Mouse (Mus musculus): Measurements from ENCODE around the gene Rgl2. TPM values are rescaled to one million over a fixed set of nuclear protein-coding genes. Genes with fewer than 3 reads are reported as not detected.

Gene Rgl2
- polyA plus RNA-seq, 1 experiment = 528 TPM

DNA sequence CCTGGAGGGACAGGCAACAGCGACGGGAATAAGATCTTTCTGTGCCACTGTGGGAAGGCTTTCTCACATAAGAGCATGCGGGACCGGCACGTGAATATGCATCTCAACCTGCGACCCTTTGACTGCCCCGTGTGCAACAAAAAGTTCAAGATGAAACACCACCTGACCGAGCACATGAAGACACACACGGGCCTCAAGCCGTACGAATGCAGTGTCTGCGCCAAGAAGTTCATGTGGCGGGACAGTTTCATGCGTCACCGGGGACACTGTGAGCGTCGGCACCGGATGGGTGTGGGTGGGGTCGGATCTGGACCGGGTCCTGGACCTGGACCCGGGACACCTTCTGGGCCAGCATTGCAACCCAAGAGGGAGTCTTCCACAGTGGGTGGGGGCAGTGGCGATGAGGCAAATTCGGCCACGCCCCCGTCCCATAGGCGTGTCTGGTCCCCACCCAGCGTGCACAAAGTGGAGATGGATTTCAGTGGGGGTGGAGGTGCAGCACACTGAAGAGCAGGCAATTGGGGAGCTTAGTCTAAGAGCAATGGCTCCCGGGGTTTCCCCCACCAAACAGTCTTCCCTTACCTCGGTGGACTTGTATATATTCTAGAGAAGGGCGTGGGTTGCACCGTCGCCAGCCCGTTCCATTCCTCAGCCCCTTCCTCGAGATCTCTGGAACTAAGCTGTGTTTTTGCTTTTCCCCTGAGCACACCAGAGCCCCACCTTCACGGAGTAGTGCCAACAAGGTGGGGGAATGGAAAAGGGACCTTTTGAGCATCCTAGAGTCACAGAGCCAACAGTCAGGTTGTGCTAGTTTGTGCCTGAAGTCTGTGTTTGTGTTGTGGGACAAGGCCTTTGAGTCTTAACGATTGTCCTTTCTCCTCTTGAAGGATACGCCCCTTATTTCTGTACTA, 10.8 kb upstream of the Rgl2 start:
- H3K27ac ChIP-seq (ENCODE audit: control insufficient read depth, insufficient read depth, low read length) = peak overlapping the region; percentile 19
- H3K4me3 ChIP-seq (ENCODE audit: control insufficient read depth, insufficient read depth, low read length) = peak overlapping the region; percentile 92; the same call in 1 of the 2 replicates
- WGBS = 83% methylated on average over 37 of the region's 37 CpGs
- TF ChIP-seq POLR2A (IDR thresholded peaks at IDR 0.05; ENCODE audit: control insufficient read depth, extremely low read depth, insufficient read depth, low read length, poor library complexity) = no peak
- TF ChIP-seq CTCF (IDR thresholded peaks at IDR 0.05; ENCODE audit: borderline replicate concordance, control insufficient read depth, extremely low read depth, insufficient read depth, low read length, poor library complexity) = no peak
- H3K36me3 ChIP-seq (ENCODE audit: control insufficient read depth, insufficient read depth, low read length) = peaks cover 5% of the 10 kb centered on the region; the same call in 1 of the 2 replicates
- no peak for DNase-seq
- peaks cover 18% of the 10 kb centered on the region for H3K4me1 ChIP-seq (replicated peaks; ENCODE audit: control insufficient read depth, insufficient read depth, low read length)
- H3K27me3 ChIP-seq (ENCODE audit: control insufficient read depth, insufficient read depth, low read length) = no peaks in the 10 kb centered on the region

DNA sequence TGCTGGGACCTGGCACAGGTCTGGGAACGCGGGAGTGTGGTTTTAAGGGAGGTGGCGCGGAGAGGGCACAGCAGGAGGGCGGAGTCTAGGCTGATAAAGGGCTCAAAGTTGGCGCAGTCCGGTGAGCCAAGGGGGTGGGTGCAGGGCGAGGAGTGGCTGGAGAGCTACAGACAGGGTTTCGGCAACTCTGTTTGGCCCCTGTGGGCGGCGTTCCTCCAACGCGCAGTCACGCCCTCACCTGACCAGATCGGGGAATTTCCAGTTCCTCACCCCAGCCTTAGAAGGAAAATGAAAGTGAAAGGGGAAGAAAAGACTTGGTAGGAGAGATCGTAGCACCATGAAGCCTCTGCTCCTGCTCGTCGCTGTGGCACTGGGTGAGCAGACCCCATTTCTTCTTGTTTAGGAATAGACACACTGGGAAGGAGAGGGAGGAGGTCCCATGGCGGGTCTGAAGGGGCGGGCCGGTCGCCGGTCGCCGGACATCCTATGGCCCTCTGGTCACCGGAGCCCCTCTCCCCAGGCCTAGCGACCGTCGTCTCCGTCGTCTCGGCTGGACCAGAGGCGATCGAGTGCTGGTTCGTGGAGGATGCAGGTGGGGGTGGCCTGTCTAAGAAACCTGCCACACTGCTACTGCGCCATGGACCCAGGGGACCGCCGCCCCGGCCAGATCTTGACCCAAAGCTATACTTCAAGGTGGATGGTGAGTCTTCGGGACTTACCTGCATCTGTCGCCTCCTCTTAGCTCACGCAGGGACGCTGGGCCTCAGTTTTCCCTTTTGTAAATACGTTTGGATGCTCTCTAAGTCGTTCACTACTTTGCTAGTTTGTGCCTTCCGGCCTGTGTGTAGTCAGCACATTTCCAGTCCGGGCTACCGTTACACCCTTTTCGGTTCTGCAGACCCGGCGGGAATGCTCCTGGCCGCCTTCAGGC, 9.7 kb upstream of the Rgl2 start:
- peaks cover 18% of the 10 kb centered on the region for H3K4me1 ChIP-seq (replicated peaks; ENCODE audit: control insufficient read depth, insufficient read depth, low read length)
- peak; percentile 74 for DNase-seq

DNA sequence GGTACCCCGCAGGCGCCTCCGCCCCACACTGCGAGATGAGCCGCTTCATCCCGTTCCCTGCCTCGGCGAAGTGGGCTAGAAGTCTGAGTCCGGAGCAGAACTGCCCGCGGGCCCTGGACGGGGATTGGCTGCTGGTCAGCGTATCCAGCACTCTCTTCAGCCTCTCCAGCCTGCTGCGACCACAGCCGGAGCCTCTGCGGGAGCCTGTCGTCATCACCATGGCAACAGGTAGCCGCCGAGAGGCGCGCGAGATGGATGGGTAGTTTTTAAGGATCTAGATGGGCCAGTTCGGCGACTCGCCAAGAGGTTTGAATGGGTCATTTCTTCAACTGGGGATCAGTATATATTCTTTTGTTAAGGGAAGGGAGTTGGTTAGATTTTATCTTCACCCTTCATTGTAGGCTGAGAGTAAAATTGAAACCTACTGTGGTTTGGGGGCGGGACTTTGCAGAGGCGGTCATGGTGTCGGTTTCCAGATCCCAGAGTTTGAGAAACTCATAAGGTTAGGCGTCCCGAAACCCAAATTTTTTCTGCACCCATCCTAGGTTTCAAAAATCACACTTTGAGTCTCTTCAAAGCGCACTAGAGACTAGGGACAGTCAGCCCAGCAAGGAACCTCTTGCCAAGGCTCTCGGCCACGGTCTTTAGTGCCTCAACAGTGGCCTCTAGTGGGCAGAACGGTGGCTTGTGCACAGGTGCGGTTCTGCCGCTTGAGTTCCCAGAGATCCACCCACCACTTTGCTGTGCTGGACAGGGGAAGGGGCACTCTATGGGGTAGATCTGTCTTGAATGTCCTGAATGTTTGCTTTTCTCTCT, 8.9 kb upstream of the Rgl2 start:
- H3K27me3 ChIP-seq (ENCODE audit: control insufficient read depth, insufficient read depth, low read length) = no peaks in the 10 kb centered on the region
- H3K27ac ChIP-seq (ENCODE audit: control insufficient read depth, insufficient read depth, low read length) = peak overlapping the region; percentile 75
- H3K4me1 ChIP-seq (replicated peaks; ENCODE audit: control insufficient read depth, insufficient read depth, low read length) = peaks cover 13% of the 10 kb centered on the region
- H3K36me3 ChIP-seq (ENCODE audit: control insufficient read depth, insufficient read depth, low read length) = no peaks in the 10 kb centered on the region
- WGBS = under 1% methylated on average over 36 of the region's 36 CpGs
- TF ChIP-seq POLR2A (IDR thresholded peaks at IDR 0.05; ENCODE audit: control insufficient read depth, extremely low read depth, insufficient read depth, low read length, poor library complexity) (no peak), CTCF (IDR thresholded peaks at IDR 0.05; ENCODE audit: borderline replicate concordance, control insufficient read depth, extremely low read depth, insufficient read depth, low read length, poor library complexity) (peak; percentile 93)
- peak overlapping the region; percentile 92 for H3K4me3 ChIP-seq (ENCODE audit: control insufficient read depth, insufficient read depth, low read length)
- peak; percentile 90 for DNase-seq

More for the DNA sequence above, 9.7 kb upstream of the Rgl2 start:
- H3K27me3 ChIP-seq (ENCODE audit: control insufficient read depth, insufficient read depth, low read length) = no peaks in the 10 kb centered on the region
- H3K27ac ChIP-seq (ENCODE audit: control insufficient read depth, insufficient read depth, low read length) = peak overlapping the region; percentile 75
- peak overlapping the region; percentile 92 for H3K4me3 ChIP-seq (ENCODE audit: control insufficient read depth, insufficient read depth, low read length)
- TF ChIP-seq POLR2A (IDR thresholded peaks at IDR 0.05; ENCODE audit: control insufficient read depth, extremely low read depth, insufficient read depth, low read length, poor library complexity) (no peak), CTCF (IDR thresholded peaks at IDR 0.05; ENCODE audit: borderline replicate concordance, control insufficient read depth, extremely low read depth, insufficient read depth, low read length, poor library complexity) (no peak)
- H3K36me3 ChIP-seq (ENCODE audit: control insufficient read depth, insufficient read depth, low read length) = no peaks in the 10 kb centered on the region; the same call in 1 of the 2 replicates
- under 1% methylated on average over 52 of the region's 52 CpGs for WGBS

DNA sequence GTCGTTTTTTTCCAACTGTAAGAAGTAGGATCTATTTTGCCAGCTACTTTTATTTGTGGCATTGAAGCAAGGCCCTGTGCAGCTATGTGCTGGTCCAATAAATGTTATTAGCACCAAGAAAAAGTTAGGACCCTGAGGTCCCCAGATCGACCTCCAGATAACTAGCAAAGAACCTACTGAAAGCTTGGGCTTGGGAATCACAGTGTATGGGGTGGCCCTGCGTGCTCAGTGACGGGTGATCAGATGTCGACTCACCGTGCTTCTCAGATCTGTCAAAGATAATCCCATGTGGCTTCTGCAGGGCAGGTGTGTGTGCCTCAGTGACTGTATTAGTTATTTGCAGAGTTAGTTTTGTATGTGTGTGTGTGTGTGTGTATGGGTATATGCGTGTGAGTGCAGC, 8.0 kb upstream of the Rgl2 start:
- DNase-seq = no peak
- Histone ChIP-seq H3K27ac (ENCODE audit: control insufficient read depth, insufficient read depth, low read length) (no peak overlapping the region), H3K27me3 (ENCODE audit: control insufficient read depth, insufficient read depth, low read length) (no peaks in the 10 kb centered on the region), H3K4me1 (replicated peaks; ENCODE audit: control insufficient read depth, insufficient read depth, low read length) (peaks cover 13% of the 10 kb centered on the region), H3K4me3 (ENCODE audit: control insufficient read depth, insufficient read depth, low read length) (no peak overlapping the region), H3K36me3 (ENCODE audit: control insufficient read depth, insufficient read depth, low read length) (no peaks in the 10 kb centered on the region)
- TF ChIP-seq POLR2A (IDR thresholded peaks at IDR 0.05; ENCODE audit: control insufficient read depth, extremely low read depth, insufficient read depth, low read length, poor library complexity) (no peak), CTCF (IDR thresholded peaks at IDR 0.05; ENCODE audit: borderline replicate concordance, control insufficient read depth, extremely low read depth, insufficient read depth, low read length, poor library complexity) (no peak)
- WGBS = 77% methylated on average over 7 of the region's 7 CpGs

DNA sequence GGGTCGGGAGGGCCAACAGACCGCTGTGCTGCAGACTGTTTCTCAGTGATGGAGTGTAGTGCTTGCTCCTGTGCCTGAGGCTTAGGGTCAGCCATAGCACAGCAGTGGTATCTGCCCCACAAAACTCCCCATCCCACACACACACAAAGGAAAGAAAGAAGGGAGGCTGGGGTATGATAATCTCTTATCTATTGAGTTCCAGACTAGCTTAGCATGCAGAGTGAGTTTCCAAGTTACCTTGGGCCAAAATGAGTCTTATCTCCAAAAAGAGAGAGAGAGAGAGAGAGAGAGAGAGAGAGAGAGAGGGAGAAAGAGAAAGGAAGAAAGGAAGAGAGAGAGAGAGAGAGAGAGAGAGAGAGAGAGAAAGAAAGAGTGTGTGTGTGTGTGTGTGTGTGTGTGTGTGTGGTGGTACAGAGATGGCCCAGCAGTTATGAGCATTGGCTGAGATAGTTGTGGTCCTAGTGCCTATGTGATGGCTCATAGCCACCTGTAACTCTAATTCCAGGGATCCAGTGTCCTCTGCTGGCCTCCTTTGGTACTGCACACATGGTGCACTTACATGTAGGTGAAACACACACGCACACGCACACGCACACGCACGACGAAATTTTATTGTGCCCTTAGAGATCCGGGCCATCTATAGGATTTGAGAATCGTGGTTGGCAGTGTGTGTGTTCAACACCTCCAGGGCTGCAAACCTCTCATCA, 4.6 kb upstream of the Rgl2 start:
- no peaks in the 10 kb centered on the region for H3K27me3 ChIP-seq (ENCODE audit: control insufficient read depth, insufficient read depth, low read length)
- no peak overlapping the region for H3K4me3 ChIP-seq (ENCODE audit: control insufficient read depth, insufficient read depth, low read length)
- 95% methylated on average over 10 of the region's 10 CpGs for WGBS
- peaks cover 8% of the 10 kb centered on the region for H3K4me1 ChIP-seq (replicated peaks; ENCODE audit: control insufficient read depth, insufficient read depth, low read length)
- H3K36me3 ChIP-seq (ENCODE audit: control insufficient read depth, insufficient read depth, low read length) = no peaks in the 10 kb centered on the region
- DNase-seq = peak; percentile 50
- H3K27ac ChIP-seq (ENCODE audit: control insufficient read depth, insufficient read depth, low read length) = no peak overlapping the region
- TF ChIP-seq POLR2A (IDR thresholded peaks at IDR 0.05; ENCODE audit: control insufficient read depth, extremely low read depth, insufficient read depth, low read length, poor library complexity) (no peak), CTCF (IDR thresholded peaks at IDR 0.05; ENCODE audit: borderline replicate concordance, control insufficient read depth, extremely low read depth, insufficient read depth, low read length, poor library complexity) (no peak)

Data from thymus, adult 2 months (tissue).